Mouse (Mus musculus) ES-Bruce4 (cell line): ENCODE data around the gene Pramef17. TPM values are rescaled to one million over a fixed set of nuclear protein-coding genes. Genes with fewer than 3 reads are reported as not detected.
"Not testable (repeated sequence)": the region's sequence is repeated elsewhere in the genome, so short reads cannot be mapped to it uniquely, and the experiment has no call there.

Experiments used
- H3K27ac ChIP-seq: 2 replicates; pipeline ENCODE4 v1.5.1; 2012; ENCODE audit warnings: low read length, inconsistent platforms; ENCODE audit not compliant: insufficient read depth
- H3K27me3 ChIP-seq: 2 replicates; pipeline ENCODE4 v1.6.1; 2012; ENCODE audit warnings: mild to moderate bottlenecking, low read length, inconsistent platforms; ENCODE audit not compliant: control insufficient read depth, poor library complexity, insufficient read depth, severe bottlenecking
- H3K36me3 ChIP-seq: 2 replicates; pipeline ENCODE4 v1.6.1; 2012; ENCODE audit warnings: inconsistent platforms, mild to moderate bottlenecking, low read length, moderate library complexity; ENCODE audit not compliant: control insufficient read depth, poor library complexity, insufficient read depth, severe bottlenecking
- H3K4me1 ChIP-seq: one replicate; pipeline ENCODE4 v1.8.1; 2011; ENCODE audit warnings: low read length; ENCODE audit not compliant: control insufficient read depth, insufficient read depth
- H3K4me3 ChIP-seq: 2 replicates; pipeline ENCODE4 v1.5.1; 2011; ENCODE audit warnings: low read depth, mild to moderate bottlenecking, low read length
- H3K9ac ChIP-seq: 2 replicates; pipeline ENCODE4 v1.6.1; 2012; ENCODE audit warnings: low read depth, mild to moderate bottlenecking, inconsistent platforms; ENCODE audit not compliant: poor library complexity, severe bottlenecking
- H3K9me3 ChIP-seq: replicated peaks from 2 replicates; pipeline ENCODE4 v1.6.1; 2012; ENCODE audit warnings: mild to moderate bottlenecking, low read length, inconsistent platforms; ENCODE audit not compliant: control insufficient read depth, poor library complexity, insufficient read depth, severe bottlenecking
- polyA plus RNA-seq: library from polyadenylated mRNA; stranded (reverse); fragments of >200 nt; gene quantifications from 2 replicates; pipeline ENCODE4 v1.2.4, GENCODE M21; 2011; ENCODE audit warnings: low read depth; ENCODE audit not compliant: missing spikeins, insufficient read depth, insufficient read length

Pramef17 gene
- polyA plus RNA-seq: not detected in 2 replicates

DNA sequence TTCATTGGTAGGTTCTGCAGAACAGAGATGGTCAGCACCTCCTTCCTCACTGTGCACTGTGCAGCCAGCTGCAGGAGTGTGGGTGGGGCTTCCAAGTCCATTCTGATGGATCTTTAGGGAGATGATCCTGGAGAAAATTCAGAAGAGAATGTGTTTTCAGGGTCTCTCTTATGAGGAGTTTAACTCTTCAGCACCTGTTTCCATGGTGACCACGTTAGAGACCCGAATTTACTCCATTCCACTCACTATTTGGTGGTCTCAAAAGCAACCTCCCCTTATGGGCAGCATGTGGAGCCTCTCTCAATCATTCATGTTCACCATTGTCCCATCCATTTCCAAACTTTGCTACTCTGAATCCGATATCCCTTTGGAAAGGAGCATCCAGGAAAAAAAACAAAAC, at the start of gene Pramef17:
TSS of gene Pramef17 (minus strand) at position 101 of the 400 bp plus-strand sequence.
- H3K4me3 ChIP-seq, H3K27ac ChIP-seq, H3K4me1 ChIP-seq, H3K9me3 ChIP-seq, H3K9ac ChIP-seq, H3K27me3 ChIP-seq, H3K36me3 ChIP-seq: not testable (repeated sequence)

DNA sequence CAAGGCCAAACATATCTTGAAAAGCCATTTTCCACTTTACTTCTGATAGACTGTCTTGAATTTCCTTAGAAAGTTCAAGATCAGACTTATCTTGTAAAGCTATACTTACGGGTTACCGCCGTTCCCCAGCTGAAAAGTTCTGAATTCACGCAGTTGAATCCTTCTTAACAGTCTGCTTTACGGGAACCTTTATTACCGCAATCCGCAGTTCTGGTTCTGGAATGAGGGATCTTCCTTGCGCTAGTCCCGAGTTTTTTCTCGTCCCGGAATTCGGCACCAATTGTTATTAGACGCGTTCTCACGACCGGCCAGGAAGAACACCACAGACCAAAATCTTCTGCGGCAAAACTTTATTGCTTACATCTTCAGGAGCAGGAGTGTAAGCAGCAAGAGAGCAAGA, 6.0 kb downstream of the Pramef17 start:
- not testable (repeated sequence) for H3K4me3 ChIP-seq, H3K9me3 ChIP-seq, H3K9ac ChIP-seq, H3K27me3 ChIP-seq, H3K4me1 ChIP-seq, H3K27ac ChIP-seq, H3K36me3 ChIP-seq

DNA sequence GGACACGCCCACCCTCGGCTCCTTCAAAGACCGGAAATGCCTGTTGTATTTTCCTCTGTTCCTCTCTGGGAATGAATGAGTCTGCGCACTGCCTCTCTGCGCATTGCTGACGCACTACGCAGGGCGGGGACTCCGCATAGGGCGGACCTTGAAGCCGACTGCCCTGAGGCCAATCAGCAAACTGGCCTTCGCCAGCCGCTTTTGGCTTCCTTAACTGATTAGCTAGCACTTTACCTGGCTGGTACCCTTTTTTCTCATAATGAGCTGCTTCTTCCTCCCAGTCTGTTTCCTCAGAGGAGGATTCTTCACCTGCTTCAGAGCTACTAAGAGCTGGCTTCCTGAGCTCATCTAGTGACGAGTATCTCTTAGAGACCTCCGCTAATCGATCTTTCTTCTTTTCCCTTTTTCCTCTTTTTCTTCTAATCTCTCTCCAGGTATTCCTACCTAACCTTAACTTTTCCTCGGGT, 6.7 kb downstream of the Pramef17 start:
- H3K4me3 ChIP-seq, H3K9me3 ChIP-seq, H3K27ac ChIP-seq, H3K4me1 ChIP-seq, H3K9ac ChIP-seq, H3K36me3 ChIP-seq, H3K27me3 ChIP-seq: not testable (repeated sequence)

DNA sequence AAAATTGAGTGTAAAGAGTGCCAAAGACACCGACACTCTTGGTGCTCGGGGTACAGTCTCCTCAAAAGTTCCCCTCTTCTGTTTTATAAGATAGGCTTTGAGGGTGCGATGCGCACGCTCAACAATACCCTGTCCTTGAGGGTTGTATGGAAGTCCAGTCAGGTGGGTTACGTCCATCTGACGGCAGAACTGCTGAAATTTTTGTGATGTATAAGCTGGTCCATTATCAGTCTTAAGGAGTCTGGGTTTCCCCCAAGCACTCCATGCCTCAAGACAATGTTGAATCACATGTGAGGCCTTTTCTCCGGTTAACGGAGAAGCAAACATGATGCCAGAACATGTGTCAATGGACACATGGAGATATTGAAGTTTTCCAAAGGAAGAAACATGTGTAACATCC, 8.4 kb downstream of the Pramef17 start:
- H3K27ac ChIP-seq, H3K9me3 ChIP-seq, H3K4me3 ChIP-seq, H3K36me3 ChIP-seq, H3K4me1 ChIP-seq, H3K27me3 ChIP-seq, H3K9ac ChIP-seq: not testable (repeated sequence)

DNA sequence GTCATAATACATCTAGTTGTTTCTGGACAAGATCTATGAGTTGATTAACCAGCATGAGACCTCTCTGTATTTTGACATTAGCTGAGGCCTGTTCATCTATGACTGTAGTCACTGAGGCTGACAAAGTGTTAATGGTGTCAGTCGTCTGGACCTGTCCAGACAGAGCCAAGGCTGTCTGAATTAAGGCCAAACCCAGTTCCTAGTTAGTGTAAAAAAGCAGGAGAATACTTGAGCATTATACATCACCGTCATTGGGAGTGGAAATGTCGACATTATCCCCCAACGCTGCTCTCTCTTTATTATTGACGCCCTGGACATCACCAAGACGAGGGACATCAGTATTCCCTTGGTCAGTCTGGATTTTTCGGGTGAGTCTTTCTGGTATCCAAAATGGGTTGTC, 9.0 kb downstream of the Pramef17 start:
- not testable (repeated sequence) for H3K4me1 ChIP-seq, H3K9me3 ChIP-seq, H3K27me3 ChIP-seq, H3K36me3 ChIP-seq, H3K9ac ChIP-seq, H3K27ac ChIP-seq, H3K4me3 ChIP-seq

DNA sequence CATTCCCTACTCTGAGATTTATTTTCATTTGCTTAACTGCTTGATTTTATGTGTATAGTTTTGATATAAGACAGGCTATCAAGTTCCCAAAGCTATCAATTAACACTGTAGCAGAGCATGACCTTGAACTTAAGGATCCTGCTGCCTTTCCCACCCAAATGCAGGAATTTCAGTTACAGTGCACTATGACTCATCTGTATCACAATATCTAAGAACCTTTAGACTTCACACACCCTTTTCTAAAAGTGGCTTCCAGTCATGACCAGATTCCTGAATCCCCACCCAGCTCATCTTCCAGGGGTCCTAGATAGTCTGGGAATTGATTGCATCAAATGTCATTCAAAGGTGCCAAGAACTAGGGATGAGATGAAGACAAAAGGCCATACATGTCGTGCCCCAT, 10.7 kb downstream of the Pramef17 start:
- not testable (repeated sequence) for H3K4me3 ChIP-seq, H3K27ac ChIP-seq, H3K27me3 ChIP-seq, H3K36me3 ChIP-seq, H3K4me1 ChIP-seq, H3K9ac ChIP-seq, H3K9me3 ChIP-seq

DNA sequence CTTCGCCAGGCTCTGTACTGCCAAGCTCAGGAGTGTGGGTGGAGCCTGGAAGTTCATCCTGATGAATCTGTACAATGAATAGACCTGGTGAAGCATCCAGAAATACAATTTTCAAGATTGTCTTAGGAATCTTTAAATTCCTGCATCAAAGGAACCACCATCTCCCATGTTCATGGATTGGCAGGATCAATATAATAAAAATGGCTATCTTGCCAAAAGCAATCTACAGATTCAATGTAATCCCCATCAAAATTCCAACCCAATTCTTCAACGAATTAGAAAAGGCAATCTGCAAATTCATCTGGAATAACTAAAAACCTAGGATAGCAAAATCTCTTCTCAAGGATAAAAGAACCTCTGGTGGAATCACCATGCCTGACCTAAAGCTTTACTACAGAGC, 27.3 kb downstream of the Pramef17 start, which contains the start of gene Gm13101:
TSS of gene Gm13101 (minus strand) at position 101 of the 400 bp plus-strand sequence.
- H3K27me3 ChIP-seq, H3K4me1 ChIP-seq, H3K9me3 ChIP-seq, H3K9ac ChIP-seq, H3K4me3 ChIP-seq, H3K27ac ChIP-seq, H3K36me3 ChIP-seq: not testable (repeated sequence)

DNA sequence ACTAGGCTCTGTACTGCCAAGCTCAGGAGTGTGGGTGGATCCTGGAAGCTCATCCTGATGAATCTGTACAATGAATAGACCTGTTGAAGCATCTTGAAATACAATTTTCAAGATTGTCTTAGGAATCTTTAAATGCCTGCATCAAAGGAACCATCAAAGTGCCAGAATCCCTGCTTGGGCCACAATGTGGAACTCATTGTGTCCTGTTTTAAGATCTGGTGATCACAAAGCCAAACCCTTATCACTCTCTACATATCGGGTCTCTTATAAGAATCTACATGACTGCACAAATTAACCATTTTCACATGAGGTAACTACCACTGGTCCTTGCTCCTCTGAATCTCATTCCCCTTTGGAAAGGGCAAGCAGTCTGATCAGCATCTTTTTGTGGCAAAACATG, 43.3 kb downstream of the Pramef17 start, which contains the start of gene Pramef25:
TSS of gene Pramef25 (minus strand) at position 101 of the 400 bp plus-strand sequence.
- H3K4me3 ChIP-seq, H3K4me1 ChIP-seq: not testable (repeated sequence)

More for the DNA sequence above, 43.3 kb downstream of the Pramef17 start, which contains the start of gene Pramef25:
- H3K27ac ChIP-seq, H3K9ac ChIP-seq, H3K27me3 ChIP-seq, H3K9me3 ChIP-seq, H3K36me3 ChIP-seq: not testable (repeated sequence)
